Mouse (Mus musculus): ENCODE measurements around the gene Ppp4c. TPM values are rescaled to one million over a fixed set of nuclear protein-coding genes. Genes with fewer than 3 reads are reported as not detected.

Ppp4c gene
- polyA plus RNA-seq, 1 experiment from 2014 or later, result 325 TPM

DNA sequence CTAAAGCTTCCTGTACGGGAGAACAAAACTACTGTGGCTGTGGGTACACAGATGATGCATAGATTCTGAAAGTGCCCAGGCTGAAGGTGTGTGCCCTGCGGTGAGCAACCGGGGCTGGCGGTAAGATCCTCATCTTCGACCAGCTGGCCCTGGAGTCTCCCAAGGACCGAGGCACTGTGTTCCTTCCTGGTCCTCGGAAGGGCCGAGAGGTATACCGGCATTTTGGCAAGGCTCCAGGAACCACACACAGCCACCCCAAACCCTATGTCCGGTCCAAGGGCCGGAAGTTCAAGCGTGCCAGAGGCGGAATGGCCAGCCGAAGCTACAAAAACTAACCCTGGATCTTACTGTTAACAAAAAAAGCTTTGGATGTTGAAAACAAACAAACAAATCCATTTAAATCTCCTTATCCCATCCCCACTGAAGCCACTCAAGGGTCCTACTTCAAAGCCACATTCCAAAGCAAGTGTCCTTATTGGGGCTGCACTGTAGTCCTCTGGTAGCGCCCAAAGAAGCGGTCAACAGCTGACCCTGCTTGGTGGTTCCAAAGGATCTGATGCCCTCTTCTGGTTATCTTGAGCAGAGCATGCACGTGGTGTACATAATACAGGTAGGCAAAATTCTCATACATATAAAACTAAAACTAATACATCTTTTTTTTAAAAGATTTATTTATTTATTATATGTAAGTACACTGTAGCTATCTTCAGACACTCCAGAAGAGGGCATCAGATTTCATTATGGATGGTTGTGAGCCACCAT lies 42.5 kb downstream of the Ppp4c start:
- H3K9me3 ChIP-seq, result no peaks in the 10 kb centered on the region
- no peak overlapping the region for H3K27ac ChIP-seq
- H3K4me1 ChIP-seq, result peaks cover 6% of the 10 kb centered on the region; the same call in 1 of the 2 replicates
- 91% methylated on average over 17 of the region's 17 CpGs for WGBS
- H3K27me3 ChIP-seq (ENCODE audit: insufficient read depth, poor library complexity, severe bottlenecking), result no peaks in the 10 kb centered on the region
- H3K36me3 ChIP-seq, result no peaks in the 10 kb centered on the region
- H3K4me3 ChIP-seq, result no peak overlapping the region
- no peak for DNase-seq (ENCODE audit: low spot score)

DNA sequence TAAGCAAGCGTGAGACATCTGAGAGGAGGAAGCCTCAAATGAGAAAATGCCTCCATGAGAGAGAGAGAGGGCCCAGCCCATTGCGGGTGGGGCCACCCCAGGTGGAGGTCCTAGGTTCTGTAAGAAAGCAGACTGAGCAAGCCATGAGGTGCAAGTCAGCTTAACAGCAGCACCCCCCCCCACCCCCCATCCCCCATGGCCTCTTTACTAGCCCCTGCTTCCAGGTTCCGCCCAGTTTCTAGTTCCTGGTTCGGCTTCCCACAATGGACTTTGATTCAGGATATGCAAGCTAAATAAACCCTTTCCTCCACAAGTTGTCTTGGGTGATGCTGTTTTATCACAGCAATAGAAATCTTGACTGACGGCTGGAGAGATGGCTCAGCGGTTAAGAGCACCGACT lies 43.5 kb downstream of the Ppp4c start:
- no peak overlapping the region for H3K4me3 ChIP-seq
- H3K27me3 ChIP-seq (ENCODE audit: insufficient read depth, poor library complexity, severe bottlenecking), result no peaks in the 10 kb centered on the region
- WGBS, result 69% methylated on average over 7 of the region's 7 CpGs
- H3K9me3 ChIP-seq, result no peaks in the 10 kb centered on the region
- peaks cover 6% of the 10 kb centered on the region; the same call in 1 of the 2 replicates for H3K4me1 ChIP-seq
- H3K36me3 ChIP-seq, result no peaks in the 10 kb centered on the region
- no peak for DNase-seq (ENCODE audit: low spot score)
- H3K27ac ChIP-seq, result no peak overlapping the region

GRCm38 (mm10) chr7:126746798-126747197 lies 45.5 kb downstream of the Ppp4c start:
- 36% methylated on average over 6 of the region's 6 CpGs for WGBS

GRCm38 (mm10) chr7:126746066-126746465 lies 46.2 kb downstream of the Ppp4c start:
- H3K27me3 ChIP-seq (ENCODE audit: insufficient read depth, poor library complexity, severe bottlenecking), result 0 out of 2 replicates have a peak, but pooled peaks cover under 1% of the 10 kb centered on the region
- no peak overlapping the region for H3K27ac ChIP-seq
- peaks cover 6% of the 10 kb centered on the region; the same call in 1 of the 2 replicates for H3K4me1 ChIP-seq
- no peak for DNase-seq (ENCODE audit: low spot score)
- 72% methylated on average over 12 of the region's 12 CpGs for WGBS
- H3K36me3 ChIP-seq, result no peaks in the 10 kb centered on the region
- H3K9me3 ChIP-seq, result no peaks in the 10 kb centered on the region
- H3K4me3 ChIP-seq, result no peak overlapping the region

More at GRCm38 (mm10) chr7:126746798-126747197, 45.5 kb downstream of the Ppp4c start:
- H3K4me3 ChIP-seq, result no peak overlapping the region
- no peaks in the 10 kb centered on the region for H3K27me3 ChIP-seq (ENCODE audit: insufficient read depth, poor library complexity, severe bottlenecking)
- H3K27ac ChIP-seq, result no peak overlapping the region
- no peaks in the 10 kb centered on the region for H3K9me3 ChIP-seq
- no peaks in the 10 kb centered on the region for H3K36me3 ChIP-seq
- no peak for DNase-seq (ENCODE audit: low spot score)
- H3K4me1 ChIP-seq, result peaks cover 6% of the 10 kb centered on the region; the same call in 1 of the 2 replicates

- 87% methylated on average over 13 of the region's 13 CpGs for WGBS
- H3K4me1 ChIP-seq, result peaks cover 9% of the 10 kb centered on the region; the same call in 1 of the 2 replicates
- no peak overlapping the region for H3K4me3 ChIP-seq
- H3K27ac ChIP-seq, result no peak overlapping the region
- DNase-seq (ENCODE audit: low spot score), result no peak
- no peaks in the 10 kb centered on the region for H3K36me3 ChIP-seq
- H3K27me3 ChIP-seq (ENCODE audit: insufficient read depth, poor library complexity, severe bottlenecking), result peaks cover 18% of the 10 kb centered on the region; the same call in 1 of the 2 replicates
- no peaks in the 10 kb centered on the region for H3K9me3 ChIP-seq
Observed at GRCm38 (mm10) chr7:126741964-126742482, 50.3 kb downstream of the Ppp4c start.

DNA sequence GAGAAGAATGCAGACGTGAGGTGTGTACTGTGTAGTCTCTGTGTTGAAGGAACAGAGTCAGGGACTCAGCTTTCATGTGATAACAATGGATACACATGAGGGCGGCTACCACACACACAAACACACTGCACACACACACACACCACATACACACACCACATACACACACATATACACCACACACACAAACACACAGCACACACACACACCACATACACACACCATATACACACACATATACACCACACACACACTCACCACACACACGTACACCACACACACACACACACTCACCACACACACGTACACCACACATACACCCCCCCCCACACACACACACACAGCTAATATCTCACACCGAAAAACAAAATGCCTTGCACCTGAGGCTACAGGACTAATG lies 50.8 kb downstream of the Ppp4c start:
- no peak for DNase-seq (ENCODE audit: low spot score)
- H3K4me3 ChIP-seq, result no peak overlapping the region
- no peaks in the 10 kb centered on the region for H3K36me3 ChIP-seq
- peaks cover 9% of the 10 kb centered on the region; the same call in 1 of the 2 replicates for H3K4me1 ChIP-seq
- WGBS, result 86% methylated on average over 5 of the region's 5 CpGs
- H3K27ac ChIP-seq, result no peak overlapping the region
- H3K27me3 ChIP-seq (ENCODE audit: insufficient read depth, poor library complexity, severe bottlenecking), result peaks cover 18% of the 10 kb centered on the region; the same call in 1 of the 2 replicates
- no peaks in the 10 kb centered on the region for H3K9me3 ChIP-seq

DNA sequence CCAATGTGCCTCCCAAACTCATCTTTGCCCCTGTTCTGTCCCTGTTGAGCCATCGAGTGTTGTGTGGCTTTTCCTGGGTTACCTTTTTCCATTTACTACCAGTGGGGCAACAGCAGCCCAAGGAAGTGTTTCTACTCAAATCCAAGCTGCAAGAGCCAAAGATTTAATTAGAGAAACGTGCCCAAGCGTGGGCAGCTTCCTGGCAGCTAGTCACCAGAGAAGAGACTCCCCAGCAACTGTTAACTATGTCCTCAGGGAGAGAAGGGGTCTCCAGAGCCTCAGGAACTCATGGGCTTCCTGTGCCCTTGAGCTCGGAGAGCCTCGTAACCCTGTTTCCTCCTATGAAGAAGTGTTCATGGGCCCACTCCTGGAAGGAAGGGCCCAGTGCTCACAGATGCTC lies 51.3 kb downstream of the Ppp4c start:
- H3K27ac ChIP-seq, result no peak overlapping the region
- H3K9me3 ChIP-seq, result no peaks in the 10 kb centered on the region
- 79% methylated on average over 5 of the region's 5 CpGs for WGBS
- DNase-seq (ENCODE audit: low spot score), result no peak
- H3K27me3 ChIP-seq (ENCODE audit: insufficient read depth, poor library complexity, severe bottlenecking), result peaks cover 18% of the 10 kb centered on the region; the same call in 1 of the 2 replicates
- no peak overlapping the region for H3K4me3 ChIP-seq
- 0 out of 2 replicates have a peak, but pooled peaks cover 5% of the 10 kb centered on the region for H3K4me1 ChIP-seq
- no peaks in the 10 kb centered on the region for H3K36me3 ChIP-seq

DNA sequence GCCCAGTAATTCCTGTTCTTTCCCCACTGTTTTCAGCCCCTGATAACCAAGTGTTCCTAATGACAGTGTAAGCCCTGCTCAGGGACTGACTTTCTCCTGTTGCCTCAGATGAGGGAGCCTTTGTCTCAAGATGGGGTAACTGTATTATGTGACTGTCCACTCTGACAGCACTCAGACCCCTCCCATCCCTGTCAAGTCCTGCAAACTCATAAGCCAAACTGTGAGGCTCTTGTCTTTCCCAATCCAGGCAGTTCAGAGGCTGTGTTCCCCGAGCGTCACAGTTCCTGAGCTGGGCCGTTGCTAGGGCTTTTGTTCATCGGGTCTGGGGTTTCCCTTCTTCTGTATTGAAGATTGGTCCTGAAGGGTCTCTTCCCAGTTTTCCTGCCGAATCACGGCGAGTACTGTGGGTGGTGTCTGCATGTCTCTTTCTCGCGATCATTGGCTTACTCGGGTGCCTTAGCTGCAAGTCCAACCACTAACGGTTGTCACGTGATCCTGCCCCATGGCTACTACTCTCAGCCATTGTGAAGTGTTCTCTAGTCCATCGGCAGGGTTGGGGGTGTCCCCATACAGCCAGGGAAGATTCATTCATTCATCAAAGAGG lies 52.1 kb downstream of the Ppp4c start:
- H3K4me3 ChIP-seq, result no peak overlapping the region
- no peaks in the 10 kb centered on the region for H3K36me3 ChIP-seq
- H3K9me3 ChIP-seq, result no peaks in the 10 kb centered on the region
- 77% methylated on average over 13 of the region's 13 CpGs for WGBS
- H3K4me1 ChIP-seq, result 0 out of 2 replicates have a peak, but pooled peaks cover 5% of the 10 kb centered on the region
- no peak for DNase-seq (ENCODE audit: low spot score)
- H3K27ac ChIP-seq, result no peak overlapping the region
- H3K27me3 ChIP-seq (ENCODE audit: insufficient read depth, poor library complexity, severe bottlenecking), result peaks cover 18% of the 10 kb centered on the region; the same call in 1 of the 2 replicates

GRCm38 (mm10) chr7:126739551-126739950 lies 52.7 kb downstream of the Ppp4c start:
- H3K4me3 ChIP-seq, result no peak overlapping the region
- peaks cover 18% of the 10 kb centered on the region; the same call in 1 of the 2 replicates for H3K27me3 ChIP-seq (ENCODE audit: insufficient read depth, poor library complexity, severe bottlenecking)
- H3K9me3 ChIP-seq, result no peaks in the 10 kb centered on the region
- 0 out of 2 replicates have a peak, but pooled peaks cover 5% of the 10 kb centered on the region for H3K4me1 ChIP-seq
- H3K36me3 ChIP-seq, result no peaks in the 10 kb centered on the region
- 84% methylated on average over 17 of the region's 17 CpGs for WGBS
- H3K27ac ChIP-seq, result no peak overlapping the region
- no peak for DNase-seq (ENCODE audit: low spot score)

- 77% methylated on average over 8 of the region's 8 CpGs for WGBS
- no peak for DNase-seq (ENCODE audit: low spot score)
- H3K36me3 ChIP-seq, result no peaks in the 10 kb centered on the region
- no peak overlapping the region for H3K4me3 ChIP-seq
- H3K27ac ChIP-seq, result no peak overlapping the region
- 0 out of 2 replicates have a peak, but pooled peaks cover 5% of the 10 kb centered on the region for H3K4me1 ChIP-seq
- H3K27me3 ChIP-seq (ENCODE audit: insufficient read depth, poor library complexity, severe bottlenecking), result peaks cover 22% of the 10 kb centered on the region; the same call in 1 of the 2 replicates
- H3K9me3 ChIP-seq, result no peaks in the 10 kb centered on the region
Observed at GRCm38 (mm10) chr7:126736122-126736521, 56.2 kb downstream of the Ppp4c start.

Measured in heart, embryonic 10.5 days (tissue).